Mouse (Mus musculus) liver, postnatal 0 days (tissue): Measurements from ENCODE around the gene Vwf. TPM values are rescaled to one million over a fixed set of nuclear protein-coding genes. Genes with fewer than 3 reads are reported as not detected.

Experiments
- ATAC-seq: fragments of 200-750 bp; cut with Nextera tagmentation; 2 replicates; pipeline ENCODE4 v1.8.0; 2017; ENCODE audit warnings: mild to moderate bottlenecking, moderate library complexity
- DNase-seq: peaks from one replicate; pipeline ENCODE4 v3.0.0-alpha.2; 2016
- H3K27ac ChIP-seq: fragments of 300-500 bp; sonication (generic); 2 replicates; pipeline ENCODE4 v1.5.1; 2014; ENCODE audit warnings: antibody characterized with exemption, moderate library complexity, mild to moderate bottlenecking, low read depth
- H3K27me3 ChIP-seq: fragments of 300-500 bp; sonication (generic); 2 replicates; pipeline ENCODE4 v1.6.1; 2014; ENCODE audit warnings: low read length, control low read depth, mixed read lengths; ENCODE audit not compliant: insufficient read depth
- H3K36me3 ChIP-seq: fragments of 300-500 bp; sonication (generic); replicated peaks from 2 replicates; pipeline ENCODE4 v1.6.1; 2014; ENCODE audit warnings: mild to moderate bottlenecking, control low read depth, low read length, moderate library complexity, mixed read lengths; ENCODE audit not compliant: insufficient read depth
- H3K4me1 ChIP-seq: fragments of 300-500 bp; sonication (generic); 2 replicates; pipeline ENCODE4 v1.6.1; 2014; ENCODE audit warnings: antibody characterized with exemption, mild to moderate bottlenecking, control low read depth; ENCODE audit not compliant: insufficient read depth
- H3K4me2 ChIP-seq: fragments of 300-500 bp; sonication (generic); 2 replicates; pipeline ENCODE4 v1.6.1; 2014; ENCODE audit warnings: low read depth, mild to moderate bottlenecking, low read length, moderate library complexity, mixed read lengths
- H3K4me3 ChIP-seq: fragments of 300-500 bp; sonication (generic); 2 replicates; pipeline ENCODE4 v1.5.1; 2014; ENCODE audit warnings: low read depth, low read length
- H3K9ac ChIP-seq: fragments of 300-500 bp; sonication (generic); replicated peaks from 2 replicates; pipeline ENCODE4 v1.6.1; 2014; ENCODE audit warnings: mild to moderate bottlenecking, moderate library complexity
- H3K9me3 ChIP-seq: fragments of 300-500 bp; sonication (generic); 2 replicates; pipeline ENCODE4 v1.6.1; 2016; ENCODE audit warnings: mild to moderate bottlenecking, control low read depth, low read length, mixed read lengths
- CTCF ChIP-seq: sonication (generic); IDR thresholded peaks from 2 replicates; pipeline ENCODE4 v1.5.1; 2016; ENCODE audit warnings: antibody characterized with exemption, low read depth
- EP300 ChIP-seq: IDR thresholded peaks from 2 replicates; pipeline ENCODE4 v1.6.1; 2016; ENCODE audit warnings: antibody characterized with exemption, low read depth, mild to moderate bottlenecking
- WGBS: fragments of 180-500 bp; shearing (Covaris S2); extraction: QIAGEN DNeasy Blood & Tissue Kit; methylation state at CpG from one replicate; pipeline ENCODE4 v1.1.7; 2014; ENCODE audit not compliant: insufficient replicate concordance; 5-methylcytosine and 5-hydroxymethylcytosine counted together
- polyA plus RNA-seq: library from polyadenylated mRNA; unstranded; fragments of >200 nt; fragmentation: Nextera tagmentation; extraction: Ambion mirVana; gene quantifications from 2 replicates; pipeline ENCODE4 v1.2.1, GENCODE M21; 2015

Vwf gene
- polyA plus RNA-seq, 1 experiment from 2014 or later = 14.8 TPM

DNA sequence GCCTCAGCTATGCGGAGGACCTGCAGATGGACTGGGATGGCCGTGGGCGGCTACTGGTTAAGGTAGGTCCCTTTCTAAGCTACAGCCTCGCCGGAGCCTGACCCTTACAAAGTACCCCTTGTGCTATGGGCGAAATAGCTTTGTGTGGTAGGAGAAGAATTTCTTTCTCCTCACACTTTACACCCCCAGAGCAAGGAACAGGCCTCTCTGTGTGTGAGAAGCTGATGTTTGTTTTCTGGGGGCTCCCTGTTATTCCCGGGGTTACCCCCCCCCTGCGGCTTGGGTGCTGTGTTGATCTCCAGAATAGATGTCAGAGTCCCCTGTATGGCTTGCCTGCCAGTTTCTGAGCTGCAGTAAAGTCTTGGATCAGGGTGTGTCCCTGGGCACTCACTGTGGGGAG is 54.1 kb downstream of the Vwf start:
- no peak for DNase-seq
- WGBS = 78% methylated on average over 8 of the region's 8 CpGs

DNA sequence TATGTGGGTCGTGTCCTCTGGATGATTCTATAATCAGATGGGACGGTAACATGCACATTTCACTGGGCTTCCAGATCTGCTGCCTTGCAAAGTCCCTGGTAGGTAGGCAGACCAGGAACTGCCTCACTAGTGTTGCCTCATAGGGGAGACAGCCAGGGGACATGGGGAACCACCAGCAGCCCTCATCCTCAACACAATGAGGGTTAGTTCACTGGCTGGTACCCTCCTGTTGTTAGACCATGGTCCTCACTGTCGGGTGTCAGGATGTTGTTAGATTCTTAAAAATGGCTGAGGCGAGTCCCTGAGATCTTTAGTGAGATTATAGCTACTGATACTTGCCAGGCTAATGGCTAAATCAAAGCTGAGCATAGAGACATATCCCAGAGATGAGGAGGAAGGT is 54.6 kb downstream of the Vwf start:
- 65% methylated on average over 4 of the region's 4 CpGs for WGBS
- H3K9ac ChIP-seq = no peak overlapping the region
- ATAC-seq (no peak), DNase-seq (no peak)
- no peaks in the 10 kb centered on the region for H3K9me3 ChIP-seq
- no peak overlapping the region for H3K27ac ChIP-seq
- no peaks in the 10 kb centered on the region for H3K36me3 ChIP-seq
- H3K27me3 ChIP-seq = no peaks in the 10 kb centered on the region
- H3K4me2 ChIP-seq = no peak overlapping the region
- peaks cover 31% of the 10 kb centered on the region for H3K4me1 ChIP-seq
- TF ChIP-seq EP300 (no peak), CTCF (no peak)
- no peak overlapping the region for H3K4me3 ChIP-seq

More for the DNA sequence above, 54.1 kb downstream of the Vwf start:
- H3K4me3 ChIP-seq = no peak overlapping the region
- TF ChIP-seq CTCF = no peak
- no peak for TF ChIP-seq EP300
- peaks cover 36% of the 10 kb centered on the region for H3K4me1 ChIP-seq
- H3K27me3 ChIP-seq = no peaks in the 10 kb centered on the region
- H3K27ac ChIP-seq = no peak overlapping the region
- no peaks in the 10 kb centered on the region for H3K36me3 ChIP-seq
- H3K9me3 ChIP-seq = no peaks in the 10 kb centered on the region
- H3K4me2 ChIP-seq = no peak overlapping the region
- H3K9ac ChIP-seq = no peak overlapping the region
- no peak for ATAC-seq

- H3K4me3 ChIP-seq = no peak overlapping the region
- H3K9ac ChIP-seq = no peak overlapping the region
- H3K4me1 ChIP-seq = peaks cover 25% of the 10 kb centered on the region
- no peaks in the 10 kb centered on the region for H3K9me3 ChIP-seq
- no peak overlapping the region for H3K4me2 ChIP-seq
- no peak overlapping the region for H3K27ac ChIP-seq
- no peak for TF ChIP-seq EP300
- TF ChIP-seq CTCF = no peak
- H3K27me3 ChIP-seq = no peaks in the 10 kb centered on the region
- H3K36me3 ChIP-seq = no peaks in the 10 kb centered on the region
- no peak for DNase-seq
- no peak for ATAC-seq
- WGBS = 71% methylated on average over 5 of the region's 5 CpGs
Observed at GRCm38 (mm10) chr6:125601748-125602147, 55.2 kb downstream of the Vwf start.

DNA sequence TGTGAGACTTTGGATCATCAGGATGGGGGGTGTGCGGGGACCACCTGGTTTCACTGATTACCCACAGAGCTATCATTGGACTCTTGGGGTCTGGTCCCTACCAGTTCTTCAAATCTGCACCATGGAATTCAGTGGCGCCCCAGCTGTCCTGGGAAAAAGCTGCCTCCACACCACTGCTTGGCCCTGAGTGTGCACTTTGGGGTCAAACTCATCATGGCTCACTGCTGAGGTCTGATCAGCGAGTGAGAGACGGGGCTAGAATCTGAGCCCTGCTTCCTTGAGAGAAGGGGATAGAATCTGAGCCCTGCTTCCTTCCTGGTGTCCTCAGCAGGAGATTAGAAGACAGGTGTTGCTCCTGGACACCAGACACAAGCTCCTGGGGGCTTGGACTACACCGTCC is 55.8 kb downstream of the Vwf start:
- no peak for ATAC-seq
- DNase-seq = no peak
- H3K27me3 ChIP-seq = no peaks in the 10 kb centered on the region
- no peaks in the 10 kb centered on the region for H3K36me3 ChIP-seq
- H3K4me3 ChIP-seq = no peak overlapping the region
- H3K27ac ChIP-seq = no peak overlapping the region
- peaks cover 20% of the 10 kb centered on the region for H3K4me1 ChIP-seq
- H3K4me2 ChIP-seq = no peak overlapping the region
- TF ChIP-seq CTCF (no peak), EP300 (no peak)
- WGBS = 74% methylated on average over 5 of the region's 5 CpGs
- no peaks in the 10 kb centered on the region for H3K9me3 ChIP-seq
- H3K9ac ChIP-seq = no peak overlapping the region

DNA sequence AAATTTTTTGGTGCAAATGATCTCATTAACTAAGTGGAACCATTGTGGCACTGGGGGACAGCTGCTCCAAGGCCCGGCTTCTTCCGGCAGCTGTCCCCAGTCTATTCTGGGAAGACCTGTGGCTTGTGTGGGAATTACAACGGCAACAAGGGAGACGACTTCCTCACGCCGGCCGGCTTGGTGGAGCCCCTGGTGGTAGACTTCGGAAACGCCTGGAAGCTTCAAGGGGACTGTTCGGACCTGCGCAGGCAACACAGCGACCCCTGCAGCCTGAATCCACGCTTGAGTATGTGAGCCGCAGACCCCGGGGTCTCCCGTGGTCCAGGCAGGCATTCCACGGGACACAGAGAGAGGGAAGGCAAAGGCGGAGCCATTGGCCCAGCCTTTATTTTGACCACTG is 56.7 kb downstream of the Vwf start:
- Histone ChIP-seq H3K27me3 (no peaks in the 10 kb centered on the region), H3K36me3 (no peaks in the 10 kb centered on the region), H3K4me3 (no peak overlapping the region), H3K4me1 (peaks cover 11% of the 10 kb centered on the region), H3K9me3 (no peaks in the 10 kb centered on the region), H3K4me2 (peak overlapping the region; percentile 45), H3K27ac (no peak overlapping the region), H3K9ac (no peak overlapping the region)
- TF ChIP-seq CTCF (peak; percentile 93), EP300 (no peak)
- DNase-seq = peak; percentile 88
- 3% methylated on average over 18 of the region's 18 CpGs for WGBS
- ATAC-seq = peak; percentile 80

- H3K9ac ChIP-seq = no peak overlapping the region
- H3K4me2 ChIP-seq = peak overlapping the region; percentile 45
- H3K36me3 ChIP-seq = no peaks in the 10 kb centered on the region
- no peak overlapping the region for H3K27ac ChIP-seq
- DNase-seq (no peak), ATAC-seq (no peak)
- no peaks in the 10 kb centered on the region for H3K9me3 ChIP-seq
- no peak for TF ChIP-seq EP300
- no peak for TF ChIP-seq CTCF
- no peak overlapping the region for H3K4me3 ChIP-seq
- 38% methylated on average over 26 of the region's 26 CpGs for WGBS
- peaks cover 10% of the 10 kb centered on the region for H3K4me1 ChIP-seq
- H3K27me3 ChIP-seq = no peaks in the 10 kb centered on the region
Observed at GRCm38 (mm10) chr6:125603678-125604462, 57.3 kb downstream of the Vwf start.
